Mouse (Mus musculus) stomach, embryonic 16.5 days (tissue): ENCODE data around the gene Tra2b. TPM values are rescaled to one million over a fixed set of nuclear protein-coding genes. Genes with fewer than 3 reads are reported as not detected.

ENCODE experiments used
- polyA plus RNA-seq: library from polyadenylated mRNA; unstranded; fragments of >200 nt; fragmentation: Nextera tagmentation; extraction: Ambion mirVana; gene quantifications from 2 replicates; pipeline ENCODE4 v1.2.1, GENCODE M21; 2015

Gene Tra2b
- polyA plus RNA-seq, 1 experiment from 2014 or later, result 321 TPM

Other genes with a start within 250 kb of the Tra2b start
- 103 and 106 TPM in 2 replicates for gene Igf2bp2, start 102.7 kb downstream of the Tra2b start, polyA plus RNA-seq
- gene Etv5, start 173.7 kb upstream of the Tra2b start, polyA plus RNA-seq, result 17.4 and 18.0 TPM in 2 replicates